Mouse (Mus musculus) ovary, adult 10 weeks (tissue): ENCODE measurements around the gene Gm49673. TPM values are rescaled to one million over a fixed set of nuclear protein-coding genes. Genes with fewer than 3 reads are reported as not detected.

ENCODE experiments used
- polyA plus RNA-seq: library from polyadenylated mRNA; stranded (reverse); fragments of 350-450 nt; fragmentation: Illumina TruSeq; extraction: RNeasy Lipid Tissue Mini Kit (QIAGEN cat#74804); gene quantifications from one replicate; pipeline ENCODE4 v1.2.3, GENCODE M21; 2014

The Gm49673 gene
- not detected for polyA plus RNA-seq

GRCm38 (mm10) chr17:8147439-8148316 is at the start of gene Gm49673, which contains the start of gene Rnaset2a:
Gm49673 (minus strand) TSS chr17:8147788.
Rnaset2a (minus strand) TSS chr17:8148097.

GRCm38 (mm10) chr17:8164701-8165607 is 17.4 kb upstream of the Gm49673 start, which contains the start of gene Fgfr1op:
Fgfr1op (plus strand) TSS chr17:8165501.

Other genes with a start within 250 kb of the Gm49673 start
- gene Tagap, start 221.8 kb downstream of the Gm49673 start, polyA plus RNA-seq = 10.6 TPM
- 33.1 TPM for gene Rsph3a, start 202.2 kb downstream of the Gm49673 start, polyA plus RNA-seq
- gene Rnaset2a, start 309 bp upstream of the Gm49673 start, polyA plus RNA-seq = 15.9 TPM
- gene Fgfr1op, start 17.7 kb upstream of the Gm49673 start, polyA plus RNA-seq = 33.6 TPM
- gene Ccr6, start 88.3 kb upstream of the Gm49673 start, polyA plus RNA-seq = not detected
- 237 TPM for gene Mpc1, start 135.1 kb upstream of the Gm49673 start, polyA plus RNA-seq
- 48.1 TPM for gene Sft2d1, start 163.3 kb upstream of the Gm49673 start, polyA plus RNA-seq
- 2.9 TPM for gene Prr18, start 189.7 kb upstream of the Gm49673 start, polyA plus RNA-seq
- gene T2, start 208.2 kb upstream of the Gm49673 start, polyA plus RNA-seq = 0.37 TPM